Mouse (Mus musculus) kidney, embryonic 15.5 days (tissue): ENCODE data around the gene Tnfsf18. TPM values are rescaled to one million over a fixed set of nuclear protein-coding genes. Genes with fewer than 3 reads are reported as not detected.

Experiments
- ATAC-seq: fragments of 200-750 bp; cut with Nextera tagmentation; replicated peaks from 2 replicates; pipeline ENCODE4 v1.8.0; 2017; ENCODE audit warnings: moderate TSS enrichment; ENCODE audit not compliant: low FRiP score
- H3K27ac ChIP-seq: fragments of 300-500 bp; sonication (generic); 2 replicates; pipeline ENCODE4 v1.5.1; 2015; ENCODE audit warnings: mild to moderate bottlenecking, inconsistent platforms
- H3K27me3 ChIP-seq: fragments of 300-500 bp; sonication (generic); 2 replicates; pipeline ENCODE4 v1.6.1; 2015; ENCODE audit warnings: inconsistent platforms
- H3K36me3 ChIP-seq: fragments of 300-500 bp; sonication (generic); 2 replicates; pipeline ENCODE4 v1.6.1; 2015; ENCODE audit warnings: inconsistent platforms
- H3K4me1 ChIP-seq: fragments of 300-500 bp; sonication (generic); 2 replicates; pipeline ENCODE4 v1.6.1; 2015; ENCODE audit warnings: inconsistent platforms
- H3K4me2 ChIP-seq: fragments of 300-500 bp; sonication (generic); 2 replicates; pipeline ENCODE4 v1.6.1; 2015; ENCODE audit warnings: moderate library complexity, mild to moderate bottlenecking, inconsistent platforms
- H3K4me3 ChIP-seq: fragments of 300-500 bp; sonication (generic); replicated peaks from 2 replicates; pipeline ENCODE4 v1.5.1; 2015; ENCODE audit warnings: mild to moderate bottlenecking, inconsistent platforms
- H3K9ac ChIP-seq: fragments of 300-500 bp; sonication (generic); 2 replicates; pipeline ENCODE4 v1.6.1; 2015; ENCODE audit warnings: mild to moderate bottlenecking, inconsistent platforms
- H3K9me3 ChIP-seq: fragments of 300-500 bp; sonication (generic); replicated peaks from 2 replicates; pipeline ENCODE4 v1.6.1; 2016; ENCODE audit warnings: inconsistent platforms
- WGBS: fragments of 180-500 bp; shearing (Covaris S2); methylation state at CpG from one replicate; pipeline ENCODE4 v1.1.7; 2015; ENCODE audit warnings: mixed read lengths; 5-methylcytosine and 5-hydroxymethylcytosine counted together
- polyA plus RNA-seq: library from polyadenylated mRNA; unstranded; fragments of >200 nt; fragmentation: Nextera tagmentation; extraction: Ambion mirVana; gene quantifications from 2 replicates; pipeline ENCODE4 v1.2.1, GENCODE M21; 2015

The Tnfsf18 gene
- 0.17 TPM in 1 of 2 replicates, not detected in the other for polyA plus RNA-seq

DNA sequence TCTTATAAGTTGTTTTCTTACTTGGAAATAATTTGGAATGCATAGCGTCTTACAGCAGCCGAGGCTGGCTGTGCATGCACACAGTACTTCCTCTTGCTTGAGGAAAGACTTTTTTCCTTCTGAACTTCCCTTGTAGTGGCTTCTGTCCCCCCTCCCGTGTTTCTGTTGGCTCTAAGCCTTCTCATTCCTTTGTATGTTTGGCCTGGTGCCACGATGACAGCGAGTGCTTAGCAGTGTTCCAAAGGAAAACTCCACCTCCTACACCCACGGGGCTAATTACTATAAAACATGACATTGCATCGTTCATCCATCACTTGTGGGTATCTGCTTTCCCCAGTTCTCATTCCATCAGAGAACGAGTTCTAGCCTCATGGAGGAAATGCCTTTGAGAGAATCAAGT, at the start of gene Tnfsf18:
Gene Tnfsf18 (plus strand): TSS at position 313 of the 400 bp plus-strand sequence.
- ATAC-seq, result peak; percentile 94
- Histone ChIP-seq H3K27ac (peak within 1 kb of the TSS; percentile 37; the same call in 1 of the 2 replicates), H3K4me2 (no peak within 1 kb of the TSS)

DNA sequence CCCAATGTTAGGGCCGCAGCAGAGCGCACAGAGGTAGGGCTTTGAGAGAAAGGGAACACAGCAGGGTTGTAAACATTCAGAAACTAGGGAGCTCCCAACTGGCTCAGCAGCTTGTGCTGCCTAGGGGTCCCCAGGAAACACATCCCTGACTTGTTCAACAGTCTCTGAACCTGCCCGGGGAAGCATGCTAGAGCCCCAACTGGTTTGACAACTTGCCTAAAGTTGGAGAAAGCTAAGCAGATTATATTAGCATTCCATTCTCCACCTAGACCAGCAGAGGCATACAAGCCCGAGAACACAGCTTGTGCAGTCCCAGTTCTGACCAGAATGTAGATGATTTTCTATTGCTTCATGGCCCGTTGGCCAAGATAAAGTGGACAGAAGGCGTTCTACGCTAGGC, 49.6 kb upstream of the Tnfsf18 start:
- no peaks in the 10 kb centered on the region for H3K27me3 ChIP-seq
- no peak overlapping the region for H3K4me2 ChIP-seq
- 0 out of 2 replicates have a peak, but pooled peaks cover 3% of the 10 kb centered on the region for H3K4me1 ChIP-seq
- peak overlapping the region; percentile 82 for H3K27ac ChIP-seq
- H3K9ac ChIP-seq, result no peak overlapping the region
- H3K36me3 ChIP-seq, result no peaks in the 10 kb centered on the region
- no peak overlapping the region for H3K4me3 ChIP-seq
- ATAC-seq, result peak; percentile 86
- 66% methylated on average over 7 of the region's 7 CpGs for WGBS
- no peaks in the 10 kb centered on the region for H3K9me3 ChIP-seq

More for the DNA sequence above, at the start of gene Tnfsf18:
- H3K9me3 ChIP-seq, result no peaks in the 10 kb centered on the region
- H3K27me3 ChIP-seq, result no peaks in the 10 kb centered on the region
- WGBS, result 18% methylated on average over 8 of the region's 8 CpGs
- no peak within 1 kb of the TSS for H3K4me3 ChIP-seq
- H3K4me1 ChIP-seq, result peaks cover 14% of the 10 kb centered on the region
- H3K36me3 ChIP-seq, result no peaks in the 10 kb centered on the region
- no peak within 1 kb of the TSS for H3K9ac ChIP-seq

DNA sequence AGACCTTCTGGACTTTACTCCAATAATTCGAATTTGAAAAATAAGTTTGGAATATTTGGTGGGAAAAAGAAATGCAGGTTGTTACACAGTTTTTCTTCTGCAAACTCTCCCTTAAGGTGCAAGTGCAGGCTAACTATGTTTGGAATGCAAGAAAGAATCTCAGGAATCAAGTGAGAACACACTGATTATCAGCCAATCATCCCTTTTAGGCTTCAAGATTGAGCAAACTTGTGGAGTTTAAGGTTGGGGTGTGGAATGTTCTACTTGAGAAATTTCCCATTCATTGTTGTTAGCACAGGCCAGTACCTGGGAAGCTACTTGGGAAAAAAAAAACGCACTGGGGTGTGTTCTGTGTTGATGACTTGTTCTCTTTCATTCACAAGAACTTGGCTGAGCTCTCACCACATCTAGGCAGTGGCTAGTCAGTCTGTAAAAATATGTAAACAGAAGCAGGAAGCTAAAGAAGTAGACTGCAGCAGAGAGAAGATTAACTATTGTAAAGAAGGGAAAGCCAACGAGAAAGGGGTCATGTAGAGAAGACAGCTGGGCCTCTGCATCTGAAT, 42.7 kb upstream of the Tnfsf18 start:
- no peak overlapping the region for H3K27ac ChIP-seq
- WGBS, result 51% methylated on average over 3 of the region's 3 CpGs
- H3K36me3 ChIP-seq, result no peaks in the 10 kb centered on the region

DNA sequence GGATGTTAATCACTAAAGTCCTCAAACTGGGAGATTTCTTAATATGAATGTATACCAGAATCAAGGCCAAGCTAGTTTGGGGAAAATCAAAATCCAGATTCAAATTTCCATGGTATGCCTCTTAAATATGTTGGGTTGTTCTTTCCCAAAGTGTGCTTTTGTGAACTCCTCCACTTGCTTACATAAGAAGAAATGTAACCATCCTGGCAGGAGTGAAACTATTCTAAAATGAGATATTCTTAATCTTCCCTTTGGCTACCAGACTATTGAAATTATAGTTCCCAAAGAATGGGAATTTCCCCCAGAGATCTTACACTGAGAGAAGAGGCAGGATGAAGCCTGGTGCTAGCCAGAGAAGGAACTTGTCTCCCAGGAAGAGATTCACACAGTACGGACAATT, 42.2 kb upstream of the Tnfsf18 start:
- Histone ChIP-seq H3K27me3 (no peaks in the 10 kb centered on the region), H3K27ac (no peak overlapping the region), H3K9ac (no peak overlapping the region), H3K4me3 (no peak overlapping the region), H3K4me1 (no peaks in the 10 kb centered on the region), H3K4me2 (no peak overlapping the region), H3K9me3 (no peaks in the 10 kb centered on the region), H3K36me3 (no peaks in the 10 kb centered on the region)
- no peak for ATAC-seq
- WGBS, result 91% methylated on average over 1 of the region's 1 CpGs

More for the DNA sequence above, 42.7 kb upstream of the Tnfsf18 start:
- H3K4me2 ChIP-seq, result no peak overlapping the region
- no peak overlapping the region for H3K4me3 ChIP-seq
- H3K27me3 ChIP-seq, result no peaks in the 10 kb centered on the region
- H3K4me1 ChIP-seq, result no peaks in the 10 kb centered on the region
- no peaks in the 10 kb centered on the region for H3K9me3 ChIP-seq
- ATAC-seq, result no peak
- H3K9ac ChIP-seq, result no peak overlapping the region

DNA sequence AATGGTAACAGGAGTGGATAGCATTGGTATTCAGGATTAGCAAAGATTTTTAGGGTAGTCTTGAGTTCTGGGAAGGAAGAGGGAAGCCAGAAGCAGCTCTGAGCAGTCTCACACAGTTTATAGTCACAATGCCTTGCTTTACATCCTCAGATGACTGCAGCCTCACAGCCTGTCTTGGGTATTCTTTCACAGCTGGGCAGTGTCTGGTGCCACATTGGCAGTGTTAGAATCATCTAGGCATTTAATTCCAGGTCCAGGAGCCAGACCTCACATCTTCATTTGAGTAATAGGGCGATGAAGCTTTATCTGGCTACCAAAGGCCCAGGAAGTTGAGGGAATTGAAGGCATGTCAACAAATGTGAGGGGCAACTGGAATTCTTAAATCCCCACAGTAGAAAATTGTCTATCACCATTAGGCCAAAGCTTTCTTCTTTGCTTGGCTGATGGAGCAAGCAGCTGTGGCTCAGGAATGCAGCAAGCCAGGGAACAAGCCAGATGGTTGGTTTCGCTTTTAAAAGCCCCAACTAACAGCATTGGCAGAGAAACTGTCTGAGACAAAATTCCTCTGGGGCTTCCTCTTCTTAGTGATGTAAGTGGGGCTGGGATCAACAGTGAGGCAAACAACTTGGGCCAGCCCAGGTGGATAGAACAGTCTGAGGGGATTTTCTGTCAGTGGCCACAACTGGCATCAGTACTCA, 30.9 kb upstream of the Tnfsf18 start:
- no peak overlapping the region for H3K4me3 ChIP-seq
- no peaks in the 10 kb centered on the region for H3K27me3 ChIP-seq
- H3K4me2 ChIP-seq, result no peak overlapping the region
- no peaks in the 10 kb centered on the region for H3K36me3 ChIP-seq
- H3K9ac ChIP-seq, result no peak overlapping the region
- peaks cover 14% of the 10 kb centered on the region; the same call in 1 of the 2 replicates for H3K4me1 ChIP-seq
- no peaks in the 10 kb centered on the region for H3K9me3 ChIP-seq
- 46% methylated on average over 2 of the region's 2 CpGs for WGBS
- peak; percentile 80 for ATAC-seq
- H3K27ac ChIP-seq, result peak overlapping the region; percentile 9; the same call in 1 of the 2 replicates

DNA sequence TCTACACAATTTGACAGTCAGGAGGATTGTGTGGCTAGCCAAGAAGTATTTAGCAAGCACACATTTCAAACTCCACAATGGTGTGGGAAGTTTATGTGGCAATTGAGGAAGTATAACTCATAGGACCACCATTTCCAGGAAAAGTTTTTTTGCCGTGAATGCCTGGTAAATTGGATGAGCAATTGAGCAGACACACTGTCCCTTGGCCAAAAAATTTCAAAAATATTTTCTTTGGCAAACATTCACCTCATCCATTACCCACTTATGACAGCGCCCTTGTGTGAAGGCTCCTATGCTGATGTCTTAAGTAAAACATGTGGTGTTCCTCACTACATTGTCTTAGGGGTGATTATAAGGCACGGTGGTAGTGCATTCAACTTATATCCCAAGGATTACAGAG, 17.2 kb upstream of the Tnfsf18 start:
- WGBS, result 62% methylated on average over 3 of the region's 3 CpGs
- H3K9ac ChIP-seq, result no peak overlapping the region
- ATAC-seq, result no peak
- H3K36me3 ChIP-seq, result no peaks in the 10 kb centered on the region
- H3K9me3 ChIP-seq, result no peaks in the 10 kb centered on the region
- no peaks in the 10 kb centered on the region for H3K4me1 ChIP-seq
- no peak overlapping the region for H3K4me3 ChIP-seq
- H3K27me3 ChIP-seq, result no peaks in the 10 kb centered on the region
- H3K27ac ChIP-seq, result no peak overlapping the region
- H3K4me2 ChIP-seq, result no peak overlapping the region

DNA sequence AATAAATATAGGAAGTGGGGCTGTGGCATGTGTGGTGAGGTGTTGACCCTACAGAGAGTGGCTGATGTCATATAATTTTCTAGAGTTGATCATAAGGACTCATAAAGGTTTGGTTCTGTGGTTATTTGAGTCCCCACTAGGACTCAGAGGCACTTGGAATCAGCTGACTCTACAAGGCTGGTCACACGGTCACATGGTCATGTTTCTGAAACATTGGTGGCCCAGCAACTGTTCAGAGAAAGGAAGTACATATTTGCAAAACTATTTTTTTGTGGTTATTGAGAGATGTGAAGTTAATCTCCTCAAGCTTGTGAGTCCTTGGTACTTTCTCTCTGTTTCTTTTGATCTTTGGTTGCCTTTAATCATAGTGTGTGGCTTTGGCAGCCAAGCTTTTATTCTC, 14.6 kb upstream of the Tnfsf18 start:
- 93% methylated on average over 1 of the region's 1 CpGs for WGBS
- Histone ChIP-seq H3K4me2 (no peak overlapping the region), H3K4me1 (no peaks in the 10 kb centered on the region), H3K9ac (no peak overlapping the region), H3K36me3 (no peaks in the 10 kb centered on the region), H3K27ac (no peak overlapping the region), H3K4me3 (no peak overlapping the region), H3K27me3 (no peaks in the 10 kb centered on the region), H3K9me3 (no peaks in the 10 kb centered on the region)
- ATAC-seq, result no peak

DNA sequence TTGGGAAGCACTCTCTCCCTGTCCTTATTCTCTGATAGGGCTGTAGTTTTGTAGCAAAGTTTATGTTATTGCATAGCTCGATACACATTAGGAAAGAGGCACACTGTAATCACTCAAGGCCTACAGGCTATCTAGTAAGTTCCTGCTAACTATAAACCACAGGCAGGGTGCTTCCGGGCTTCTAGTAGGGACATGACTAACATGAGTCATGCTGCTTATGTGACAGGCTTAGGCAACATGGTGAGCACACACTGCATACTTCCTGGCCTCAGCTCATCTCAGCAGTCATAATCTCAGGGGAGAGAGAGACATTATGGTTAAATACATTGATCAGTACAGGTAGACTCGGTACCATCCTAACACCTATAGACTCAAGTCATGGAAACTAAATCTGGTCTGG, 12.2 kb upstream of the Tnfsf18 start:
- no peak overlapping the region for H3K27ac ChIP-seq
- H3K4me1 ChIP-seq, result no peaks in the 10 kb centered on the region
- WGBS, result 90% methylated on average over 3 of the region's 3 CpGs
- no peak overlapping the region for H3K4me2 ChIP-seq
- H3K27me3 ChIP-seq, result no peaks in the 10 kb centered on the region
- H3K4me3 ChIP-seq, result no peak overlapping the region
- no peak overlapping the region for H3K9ac ChIP-seq
- H3K36me3 ChIP-seq, result no peaks in the 10 kb centered on the region
- no peaks in the 10 kb centered on the region for H3K9me3 ChIP-seq
- ATAC-seq, result no peak

DNA sequence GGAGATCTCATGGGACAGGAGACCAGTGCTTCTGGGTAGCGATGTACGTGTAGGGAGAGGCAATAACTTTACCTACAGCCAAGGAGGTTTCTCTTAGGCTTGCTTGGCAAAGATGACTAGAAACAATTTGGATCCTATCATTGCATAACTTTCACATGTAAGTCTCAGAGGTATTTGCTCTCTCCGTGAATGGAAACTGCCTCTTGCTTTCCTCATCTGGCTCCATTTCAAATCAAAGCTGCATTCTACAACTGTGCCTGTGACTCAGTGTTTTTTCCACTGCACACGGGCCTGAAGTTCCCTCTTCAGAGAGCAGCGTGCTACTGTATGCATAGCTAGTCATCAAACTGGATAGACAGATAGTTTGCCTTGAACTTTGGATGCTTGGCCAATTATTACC, 7.4 kb upstream of the Tnfsf18 start:
- Histone ChIP-seq H3K36me3 (no peaks in the 10 kb centered on the region), H3K9me3 (no peaks in the 10 kb centered on the region), H3K27ac (no peak overlapping the region), H3K4me1 (no peaks in the 10 kb centered on the region), H3K9ac (no peak overlapping the region), H3K4me2 (no peak overlapping the region), H3K4me3 (no peak overlapping the region), H3K27me3 (no peaks in the 10 kb centered on the region)
- WGBS, result 80% methylated on average over 5 of the region's 5 CpGs
- ATAC-seq, result no peak

DNA sequence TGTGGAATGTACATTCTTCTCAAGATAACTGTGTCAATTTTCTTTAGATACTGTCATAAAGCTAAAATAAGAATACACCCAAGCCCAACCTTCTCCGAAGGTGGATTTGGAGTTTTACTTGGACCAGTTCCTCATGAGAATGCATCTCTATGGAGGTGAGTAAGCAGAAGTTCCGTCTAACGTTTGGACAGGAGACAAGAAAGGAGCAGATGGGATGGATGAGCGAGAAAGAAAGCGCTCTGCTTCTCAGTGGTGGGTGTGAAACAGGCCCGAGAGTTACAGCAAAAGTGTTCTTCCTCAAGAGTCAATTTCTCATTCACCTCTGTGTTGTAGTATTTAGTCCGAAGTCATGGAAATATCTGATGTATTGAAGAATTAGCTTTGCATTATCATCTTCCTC, 2.7 kb upstream of the Tnfsf18 start:
- Histone ChIP-seq H3K27me3 (no peaks in the 10 kb centered on the region), H3K36me3 (no peaks in the 10 kb centered on the region), H3K4me1 (peaks cover 14% of the 10 kb centered on the region), H3K4me3 (no peak overlapping the region), H3K9me3 (no peaks in the 10 kb centered on the region), H3K4me2 (no peak overlapping the region), H3K27ac (no peak overlapping the region), H3K9ac (no peak overlapping the region)
- 85% methylated on average over 7 of the region's 7 CpGs for WGBS
- no peak for ATAC-seq

DNA sequence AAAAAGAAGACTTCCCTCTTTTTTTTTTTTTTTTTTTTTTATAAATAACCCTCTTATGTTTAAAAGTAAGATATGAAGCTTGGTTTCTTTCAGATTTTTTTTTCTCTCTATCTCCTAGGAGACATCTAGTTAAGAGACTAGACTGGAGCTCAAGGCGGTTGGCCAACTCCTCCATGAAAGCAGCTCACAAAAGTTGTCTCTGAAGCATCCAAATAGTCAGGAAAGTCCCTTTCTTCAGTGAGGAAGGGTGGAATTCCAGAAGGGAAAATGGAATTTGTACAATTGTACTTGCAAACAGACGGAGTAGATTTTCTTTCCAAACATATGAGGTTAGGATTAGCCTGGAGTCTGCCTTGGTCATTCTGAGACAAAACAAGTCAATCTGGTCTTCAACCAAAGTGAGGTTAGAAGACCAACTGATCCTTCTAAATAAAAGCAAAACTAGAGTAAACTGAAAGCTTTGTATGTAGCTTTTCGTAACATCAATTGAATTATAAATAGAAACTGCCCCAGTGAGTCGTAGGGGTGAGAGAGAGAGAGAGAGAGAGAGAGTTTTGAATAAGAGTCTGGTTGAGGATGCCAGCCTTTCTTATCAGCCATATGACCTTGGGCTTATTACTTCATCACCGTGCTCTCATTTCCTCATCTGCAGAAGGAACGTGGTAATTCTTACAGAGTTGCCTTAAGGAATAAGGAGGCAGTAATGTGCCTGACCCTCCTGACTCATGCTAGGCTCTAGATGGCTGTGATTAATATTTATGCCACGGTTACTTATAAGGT, 2.6 kb downstream of the Tnfsf18 start:
- no peak overlapping the region for H3K4me3 ChIP-seq
- ATAC-seq, result no peak
- peaks cover 14% of the 10 kb centered on the region for H3K4me1 ChIP-seq
- H3K36me3 ChIP-seq, result no peaks in the 10 kb centered on the region
- H3K27ac ChIP-seq, result no peak overlapping the region
- WGBS, result 56% methylated on average over 7 of the region's 7 CpGs
- no peak overlapping the region for H3K9ac ChIP-seq
- no peak overlapping the region for H3K4me2 ChIP-seq
- no peaks in the 10 kb centered on the region for H3K27me3 ChIP-seq
- no peaks in the 10 kb centered on the region for H3K9me3 ChIP-seq

DNA sequence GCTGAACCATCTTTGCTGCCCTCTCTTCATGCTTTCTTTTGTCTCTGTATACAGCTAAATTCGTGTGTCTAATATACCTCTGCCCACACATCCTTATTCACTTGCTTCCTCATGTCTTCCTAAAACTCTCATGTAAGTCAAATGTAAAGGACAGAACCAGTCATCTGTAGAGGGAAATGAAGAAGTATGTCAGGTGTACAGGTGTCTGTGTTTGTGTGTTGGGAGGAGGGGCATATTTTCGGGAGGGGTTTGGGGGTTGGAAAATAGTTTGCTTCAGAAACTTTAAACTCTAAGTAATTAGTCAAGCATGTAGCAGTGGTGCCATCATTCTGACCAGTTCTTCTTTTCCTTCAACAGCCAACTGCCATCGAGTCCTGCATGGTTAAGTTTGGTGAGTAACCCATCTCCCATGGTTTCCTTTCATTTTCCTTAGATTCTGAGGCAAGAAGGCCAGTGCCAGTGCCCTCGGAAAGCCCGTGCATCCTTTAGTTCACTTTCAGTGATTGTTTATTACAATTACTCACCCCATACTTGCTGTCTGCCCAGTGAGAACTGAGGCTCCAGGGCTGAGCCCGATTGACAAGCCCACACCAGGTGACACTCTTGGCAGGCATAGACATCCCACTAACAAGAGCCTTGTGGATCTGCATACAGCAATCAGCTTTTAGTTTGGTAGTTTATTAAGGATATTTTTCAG, 5.8 kb downstream of the Tnfsf18 start:
- Histone ChIP-seq H3K36me3 (no peaks in the 10 kb centered on the region), H3K27me3 (no peaks in the 10 kb centered on the region), H3K9ac (no peak overlapping the region), H3K4me3 (no peak overlapping the region), H3K4me2 (no peak overlapping the region), H3K27ac (no peak overlapping the region), H3K4me1 (0 out of 2 replicates have a peak, but pooled peaks cover 2% of the 10 kb centered on the region), H3K9me3 (no peaks in the 10 kb centered on the region)
- ATAC-seq, result no peak
- 78% methylated on average over 6 of the region's 6 CpGs for WGBS
